Mouse (Mus musculus) 416B (cell line): Measurements from ENCODE around the gene Diaph3.

Experiments
- DNase-seq: peaks from one replicate; pipeline ENCODE4 v3.0.0; 2011; ENCODE audit warnings: low read depth

Diaph3 gene

DNA sequence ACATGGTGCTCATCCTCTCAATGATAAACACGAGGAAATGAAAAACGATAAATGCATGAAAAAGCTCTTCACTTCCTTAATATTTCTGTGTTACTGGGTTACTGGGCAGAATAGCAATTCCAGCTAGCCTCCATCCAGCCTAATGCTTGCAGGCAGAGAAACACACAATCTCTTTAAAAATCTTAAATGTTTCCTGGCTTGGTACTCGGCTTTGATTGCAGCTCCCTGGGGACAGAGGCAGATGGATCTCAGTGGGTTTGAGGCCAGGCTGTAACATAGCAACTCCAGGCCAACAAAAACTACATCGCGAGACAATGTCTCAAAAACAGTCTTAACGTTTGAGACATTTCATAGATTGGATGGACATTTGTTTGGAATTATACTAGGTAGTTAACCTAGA lies 57.1 kb downstream of the Diaph3 start:
- no peak for DNase-seq

DNA sequence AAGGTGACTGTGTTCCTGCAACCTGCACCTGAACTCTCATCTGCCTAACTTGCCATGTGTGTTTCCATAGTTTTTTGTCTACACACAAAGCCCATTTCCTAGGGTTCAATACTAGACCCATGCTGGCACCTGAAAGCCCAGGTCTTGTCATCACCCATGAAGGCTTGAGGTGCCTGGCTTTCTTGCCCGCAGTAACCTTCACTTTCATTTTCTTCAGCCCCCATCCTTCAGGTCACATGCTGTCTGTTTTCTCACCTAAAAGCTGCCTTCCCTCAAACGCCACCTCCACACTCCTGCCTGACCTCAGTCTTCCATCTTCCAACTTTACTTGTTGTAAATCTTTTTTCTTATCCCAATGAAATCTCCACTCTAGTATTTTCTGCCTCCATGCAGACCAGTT lies 61.3 kb downstream of the Diaph3 start:
- no peak for DNase-seq

DNA sequence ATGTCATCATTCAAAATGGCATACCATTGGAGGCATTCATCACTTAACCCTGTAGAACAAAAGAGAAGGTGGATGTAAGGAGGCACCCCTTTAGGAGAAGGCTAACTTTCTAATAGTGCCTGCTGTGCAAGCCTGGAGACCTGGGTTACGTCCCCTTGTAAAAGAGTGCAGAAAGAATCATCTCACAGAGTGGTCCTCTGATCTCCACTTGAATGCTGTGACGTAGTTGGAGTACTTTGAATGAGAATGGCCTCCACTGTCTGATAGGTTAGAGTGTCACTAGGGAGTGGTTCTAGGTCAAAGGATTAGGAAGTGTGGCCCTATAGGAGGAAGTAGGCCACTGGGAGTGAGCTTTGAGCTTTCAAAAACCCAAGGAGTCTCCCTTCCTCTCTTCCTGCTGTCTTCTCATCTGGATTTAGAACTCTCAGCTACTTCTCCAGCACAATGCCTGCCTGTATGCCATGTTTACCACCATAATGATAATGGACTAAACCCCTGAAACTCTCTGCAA lies 66.0 kb downstream of the Diaph3 start:
- no peak for DNase-seq

DNA sequence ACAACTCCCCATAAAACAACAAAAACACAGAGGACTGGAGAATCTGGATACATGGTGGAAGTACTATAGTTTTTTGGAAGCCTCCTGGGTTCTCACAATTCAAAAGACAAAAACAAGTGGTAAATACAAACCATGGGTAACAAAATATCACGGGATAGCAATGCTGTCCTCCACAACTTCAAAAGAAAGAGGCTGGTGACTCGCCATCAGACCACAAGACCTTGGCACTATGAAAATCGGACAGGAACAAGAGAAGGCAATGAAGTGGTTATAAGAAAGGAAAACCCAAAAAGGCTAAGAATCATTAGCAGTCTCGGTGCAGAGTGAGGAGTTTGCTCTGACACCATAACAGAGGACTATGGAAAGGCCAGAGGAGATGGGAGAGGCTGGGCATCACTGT lies 76.8 kb downstream of the Diaph3 start:
- DNase-seq = peak; percentile 33

- no peak for DNase-seq
Measured at GRCm38 (mm10) chr14:87056169-87056568, 84.9 kb downstream of the Diaph3 start.

- peak; percentile 51 for DNase-seq
Measured at GRCm38 (mm10) chr14:87051187-87051586, 89.8 kb downstream of the Diaph3 start.

DNA sequence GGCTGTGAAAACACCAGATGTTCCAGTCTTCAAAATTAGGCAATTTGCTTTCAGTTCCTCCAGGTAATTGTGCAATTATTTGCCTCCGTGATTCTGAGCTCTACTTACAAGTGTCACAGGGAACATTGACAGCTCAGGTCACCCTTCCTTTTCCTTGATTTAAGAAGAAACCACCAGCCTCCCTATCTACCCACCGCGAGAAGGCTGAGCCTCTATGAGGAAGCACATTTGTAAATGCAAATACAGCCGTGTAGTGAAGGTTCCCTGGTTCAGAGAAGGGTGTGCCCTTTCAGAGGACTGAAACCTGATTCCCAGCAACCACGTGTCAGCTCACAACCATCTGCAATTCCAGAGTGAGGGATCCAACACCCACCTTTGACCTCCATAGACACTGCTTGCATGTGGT lies 96.6 kb downstream of the Diaph3 start:
- peak; percentile 84 for DNase-seq

- DNase-seq = no peak
Measured at GRCm38 (mm10) chr14:87020240-87020639, 120.8 kb downstream of the Diaph3 start.

DNA sequence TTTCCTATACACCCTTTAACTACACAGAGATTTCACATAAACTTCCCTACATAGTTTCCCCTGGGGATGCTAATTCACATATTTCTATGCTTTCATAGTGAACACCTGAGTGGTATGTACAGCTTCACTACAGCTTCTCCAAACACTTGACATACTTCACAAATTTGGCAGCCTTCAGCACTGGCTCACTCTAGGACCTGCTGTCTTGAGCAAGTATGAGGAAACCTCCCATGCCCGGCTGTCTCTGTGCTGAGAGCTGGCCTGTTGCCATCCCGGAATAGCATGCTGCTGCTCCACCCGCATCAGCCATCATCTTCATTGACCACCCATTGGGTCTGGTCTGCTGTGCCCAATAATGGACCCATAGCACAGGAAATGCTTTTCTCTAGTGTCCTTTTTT lies 121.3 kb downstream of the Diaph3 start:
- DNase-seq = no peak

DNA sequence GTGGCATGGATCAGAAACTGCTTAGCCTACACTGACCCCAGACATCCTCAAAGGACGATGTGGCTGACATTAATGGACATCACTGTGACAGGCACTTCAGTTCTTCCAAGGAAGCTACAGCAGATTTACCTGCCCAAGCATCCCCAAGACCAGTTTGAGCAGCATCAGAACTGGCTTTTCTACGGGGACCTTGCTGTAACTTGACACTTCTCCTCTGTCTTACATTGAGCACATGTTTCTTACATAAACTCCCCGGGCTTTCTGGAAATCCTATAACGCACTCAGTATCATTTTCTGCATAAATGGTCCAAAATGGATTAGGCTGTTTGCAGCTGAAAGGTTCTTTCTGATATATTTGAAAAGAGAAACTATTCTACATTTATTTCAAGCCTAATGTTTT lies 143.7 kb downstream of the Diaph3 start:
- DNase-seq = no peak

- DNase-seq = no peak
Measured at GRCm38 (mm10) chr14:86951169-86951568, 189.9 kb downstream of the Diaph3 start.

GRCm38 (mm10) chr14:86937953-86938352 lies 203.1 kb downstream of the Diaph3 start:
- DNase-seq = no peak

DNA sequence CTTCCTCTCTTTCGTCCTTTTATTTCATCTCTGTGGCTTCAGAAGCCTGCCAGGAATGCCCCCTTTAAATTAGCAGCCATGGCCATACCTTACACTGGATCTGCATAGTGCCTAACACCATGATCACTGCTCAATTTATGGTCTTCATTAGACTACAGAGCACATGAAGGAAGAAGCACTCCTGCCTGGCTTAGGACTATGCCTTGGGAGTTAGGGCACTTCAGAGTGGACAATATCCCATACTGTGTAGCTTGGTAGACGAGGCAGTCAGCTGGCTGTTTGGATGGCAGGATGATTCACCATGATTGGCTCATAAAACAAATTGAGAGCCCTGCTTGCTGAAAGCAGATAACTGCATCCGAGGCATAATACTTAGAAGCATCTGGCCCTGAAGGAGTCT lies 204.6 kb downstream of the Diaph3 start:
- DNase-seq = no peak

- DNase-seq = no peak
Measured at GRCm38 (mm10) chr14:86930763-86931162, 210.3 kb downstream of the Diaph3 start.

DNA sequence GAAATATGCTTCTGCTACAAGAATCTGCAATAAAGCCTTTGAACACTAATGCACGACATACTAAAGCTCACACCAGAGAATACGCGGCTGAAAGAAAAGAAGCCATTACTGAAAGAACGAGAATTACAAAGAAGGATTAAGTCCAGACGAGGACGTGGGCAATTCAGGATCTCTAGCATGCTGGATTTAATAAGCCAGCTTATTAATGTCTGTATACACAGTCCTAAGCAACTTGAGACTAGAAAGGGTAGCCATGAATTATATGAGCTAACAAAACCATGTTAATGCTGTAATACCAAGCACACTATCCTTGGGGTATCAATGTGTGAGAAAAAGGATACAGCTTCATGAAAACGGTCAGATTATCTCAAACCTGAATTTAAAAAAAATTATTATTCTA lies 214.2 kb downstream of the Diaph3 start:
- no peak for DNase-seq

GRCm38 (mm10) chr14:86898898-86899297 lies 242.1 kb downstream of the Diaph3 start:
- DNase-seq = peak; percentile 46

- DNase-seq = no peak
Measured at GRCm38 (mm10) chr14:86889070-86889804, 251.8 kb downstream of the Diaph3 start.

GRCm38 (mm10) chr14:86885417-86886098 lies 255.5 kb downstream of the Diaph3 start:
- peak; percentile 49 for DNase-seq

DNA sequence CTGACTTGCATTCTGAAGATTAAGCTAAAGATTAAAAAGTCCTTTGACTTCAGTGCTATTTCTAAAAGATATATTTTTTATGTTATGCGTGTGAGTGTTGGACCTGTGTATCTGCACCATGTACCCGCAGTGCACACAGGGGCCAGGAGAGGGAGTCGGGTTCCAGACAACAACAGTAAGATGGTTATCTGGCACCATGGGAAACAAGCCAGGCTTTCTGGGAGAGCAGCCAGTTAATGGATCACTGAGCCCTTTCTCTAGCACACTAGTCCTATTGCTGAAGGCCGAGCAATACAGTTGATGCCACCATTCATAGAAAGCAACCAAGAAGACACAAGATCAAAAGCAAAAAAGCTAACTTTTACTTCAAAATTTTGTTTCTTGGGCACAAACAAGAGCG lies 271.5 kb downstream of the Diaph3 start:
- DNase-seq = peak; percentile 61

GRCm38 (mm10) chr14:86867143-86867542 lies 273.9 kb downstream of the Diaph3 start:
- DNase-seq = no peak

DNA sequence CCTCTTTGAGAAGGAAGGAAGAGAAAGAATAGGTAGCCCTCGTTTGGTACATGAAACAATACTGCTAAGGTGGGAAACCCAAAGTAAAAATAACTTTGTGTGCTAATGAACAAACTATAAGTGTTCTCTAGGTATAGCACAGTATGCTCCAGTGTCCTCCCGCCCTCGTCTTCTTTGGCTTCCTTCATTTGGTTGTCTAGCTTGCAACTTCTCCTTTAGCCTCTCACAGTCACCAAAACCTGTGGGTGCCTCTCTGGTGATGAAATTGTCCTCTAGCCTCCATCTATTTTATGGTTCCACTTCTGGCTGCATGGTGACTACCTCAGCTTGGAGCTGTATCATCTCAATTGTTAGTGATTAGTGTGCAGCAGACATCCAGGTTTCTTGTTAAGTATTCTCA lies 277.0 kb downstream of the Diaph3 start:
- DNase-seq = no peak

DNA sequence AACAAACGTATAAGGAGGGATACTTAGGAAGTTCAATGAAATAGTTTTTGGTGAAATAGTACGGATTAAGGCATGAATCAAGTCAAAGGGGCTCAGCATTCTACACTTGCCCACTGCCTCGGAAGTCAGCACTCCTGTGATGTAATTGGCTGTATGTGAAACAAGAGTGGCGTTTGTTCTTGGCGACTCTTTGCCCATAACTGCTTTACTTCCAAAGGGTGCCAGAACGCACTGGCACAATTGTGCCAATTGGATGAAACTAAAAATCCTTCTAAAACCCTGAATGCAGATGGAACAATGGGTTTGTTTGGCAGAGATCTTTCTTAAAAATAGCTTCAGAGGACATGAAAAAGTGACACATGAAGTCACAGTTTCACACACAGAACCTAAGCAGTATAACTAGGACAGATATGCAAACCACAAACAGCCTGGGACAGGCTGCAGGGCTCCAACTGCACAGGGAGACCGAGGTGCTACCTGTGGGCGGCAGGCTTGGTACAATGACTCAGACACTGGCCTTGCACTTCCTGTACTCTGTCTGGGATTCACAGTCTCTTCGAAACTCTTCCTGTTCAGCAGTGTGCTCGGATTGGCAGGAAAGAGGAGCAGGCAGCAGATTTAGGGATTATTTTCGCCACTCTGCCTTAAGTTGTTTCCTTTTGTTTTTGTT lies 279.6 kb downstream of the Diaph3 start:
- DNase-seq = peak; percentile 70
